Mouse (Mus musculus) MEL (cell line): ENCODE measurements around the gene Cacng4. TPM values are rescaled to one million over a fixed set of nuclear protein-coding genes. Genes with fewer than 3 reads are reported as not detected.

Experiments used
- BHLHE40 ChIP-seq: IDR thresholded peaks from 2 replicates; pipeline ENCODE4 v1.6.1; 2012; ENCODE audit warnings: low read depth, mild to moderate bottlenecking, inconsistent platforms, low read length, improper control_type of control experiment, borderline replicate concordance
- CHD2 ChIP-seq: IDR thresholded peaks from 2 replicates; pipeline ENCODE4 v1.6.1; 2011; ENCODE audit warnings: low read length, improper control_type of control experiment
- E2F4 ChIP-seq: IDR thresholded peaks from 2 replicates; pipeline ENCODE4 v1.6.1; 2011; ENCODE audit warnings: low read depth, low read length, improper control_type of control experiment, borderline replicate concordance
- EP300 ChIP-seq, 2 experiments: IDR thresholded peaks; 2 replicates each; pipeline ENCODE4 v1.6.1; 2011; ENCODE audit warnings: improper control_type of control experiment in 2 of 2, low read length in 2 of 2, low read depth in 1 of 2, mild to moderate bottlenecking in 1 of 2
- GABPA ChIP-seq: IDR thresholded peaks from 2 replicates; pipeline ENCODE4 v1.6.1; 2012; ENCODE audit warnings: low read depth, mild to moderate bottlenecking, inconsistent platforms, low read length, improper control_type of control experiment, moderate library complexity
- KAT2A ChIP-seq: conservative IDR thresholded peaks from 2 replicates; pipeline ENCODE4 v1.6.1; 2012; ENCODE audit warnings: low read depth, low read length, improper control_type of control experiment, inconsistent platforms
- MAFK ChIP-seq: IDR thresholded peaks from 2 replicates; pipeline ENCODE4 v1.6.1; 2011; ENCODE audit warnings: low read depth, mild to moderate bottlenecking, low read length, improper control_type of control experiment, borderline replicate concordance
- MEF2A ChIP-seq: IDR thresholded peaks from 2 replicates; pipeline ENCODE4 v1.6.1; 2014; ENCODE audit warnings: low read depth, mild to moderate bottlenecking, inconsistent platforms, low read length, improper control_type of control experiment; ENCODE audit not compliant: poor library complexity, insufficient replicate concordance, severe bottlenecking; ENCODE audit errors: extremely low read depth
- MYC ChIP-seq: IDR thresholded peaks from 2 replicates; pipeline ENCODE4 v1.6.1; 2011; ENCODE audit warnings: low read depth, mild to moderate bottlenecking, low read length, improper control_type of control experiment, moderate library complexity
- NRF1 ChIP-seq: IDR thresholded peaks from 2 replicates; pipeline ENCODE4 v1.6.1; 2014; ENCODE audit warnings: low read depth, mild to moderate bottlenecking, inconsistent platforms, low read length, improper control_type of control experiment, moderate library complexity; ENCODE audit not compliant: poor library complexity, insufficient read depth, severe bottlenecking
- RAD21 ChIP-seq: IDR thresholded peaks from 2 replicates; pipeline ENCODE4 v1.6.1; 2011; ENCODE audit warnings: mild to moderate bottlenecking, low read depth, low read length, improper control_type of control experiment
- RCOR1 ChIP-seq: IDR thresholded peaks from 2 replicates; pipeline ENCODE4 v1.6.1; 2012; ENCODE audit warnings: low read depth, mild to moderate bottlenecking, inconsistent platforms, low read length, improper control_type of control experiment
- SIN3A ChIP-seq: IDR thresholded peaks from 2 replicates; pipeline ENCODE4 v1.6.1; 2012; ENCODE audit warnings: low read length, improper control_type of control experiment, inconsistent platforms
- TAL1 ChIP-seq: IDR thresholded peaks from 2 replicates; pipeline ENCODE4 v1.6.1; 2012; ENCODE audit warnings: mild to moderate bottlenecking, inconsistent platforms, low read length, moderate library complexity, mixed read lengths
- TCF12 ChIP-seq: IDR thresholded peaks from 2 replicates; pipeline ENCODE4 v1.6.1; 2014; ENCODE audit warnings: low read depth, mild to moderate bottlenecking, inconsistent platforms, low read length, improper control_type of control experiment, moderate library complexity
- UBTF ChIP-seq: IDR thresholded peaks from 2 replicates; pipeline ENCODE4 v1.6.1; 2012; ENCODE audit warnings: low read depth, mild to moderate bottlenecking, inconsistent platforms, low read length, improper control_type of control experiment, moderate library complexity, borderline replicate concordance; ENCODE audit not compliant: insufficient read depth
- ZMIZ1 ChIP-seq: IDR thresholded peaks from 2 replicates; pipeline ENCODE4 v1.6.1; 2012; ENCODE audit warnings: low read depth, mild to moderate bottlenecking, inconsistent platforms, low read length, improper control_type of control experiment, moderate library complexity
- polyA plus RNA-seq, 2 experiments: library from polyadenylated mRNA; stranded (reverse) in 1 of 2; unstranded in 1 of 2; fragments of >175 nt in 1 of 2; fragments of >200 nt in 1 of 2; gene quantifications; 2 replicates each; pipeline versions ENCODE4 v1.2.1 to v1.2.4; 2012; ENCODE audit warnings: low replicate concordance in 2 of 2, low read depth in 1 of 2; ENCODE audit not compliant: insufficient read length in 2 of 2, insufficient read depth in 1 of 2, missing spikeins in 1 of 2
- total RNA-seq: library from RNA; depleted of rRNA; stranded (reverse); fragments of 300-350 nt; gene quantifications from 2 replicates; pipeline ENCODE4 v1.2.3, GENCODE M21; 2012; rRNA removed

The Cacng4 gene
- total and polyA plus RNA-seq, 3 experiments = not detected

DNA sequence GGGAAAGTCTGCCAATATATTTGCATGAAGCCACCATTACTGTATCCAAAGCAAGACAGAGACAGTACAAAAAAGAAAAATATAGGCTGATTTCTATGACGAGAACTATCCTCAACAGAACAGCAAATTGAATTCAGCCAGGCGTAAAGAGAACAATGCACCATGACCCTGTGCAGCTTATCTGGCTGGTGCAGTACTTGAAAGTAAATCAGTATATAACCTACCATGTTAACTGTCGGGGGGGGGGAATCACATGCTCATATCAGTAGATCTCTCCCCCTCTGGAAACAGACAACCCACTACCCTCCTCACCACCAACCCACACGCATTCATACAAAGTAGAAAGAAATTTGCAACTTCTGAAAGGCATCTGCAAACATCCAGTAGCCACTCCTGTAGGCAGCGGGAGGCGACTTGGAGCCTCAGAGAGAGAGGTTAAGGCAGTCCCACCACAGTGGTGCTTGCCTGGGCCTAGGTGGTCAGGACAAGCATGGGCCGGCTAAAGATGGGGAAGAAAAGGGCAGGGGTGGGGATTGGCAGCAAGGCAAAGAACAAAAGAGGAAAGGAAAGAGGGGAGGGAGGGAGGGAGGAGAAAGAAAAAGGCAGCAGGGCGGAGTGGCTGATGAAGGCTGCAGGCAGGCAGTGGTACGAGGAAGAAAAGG, 111.5 kb downstream of the Cacng4 start (continued):
- TF ChIP-seq MYC = 0 out of 2 replicates have a peak, but pooled peaks have one; percentile 36
- TF ChIP-seq TCF12 = peak; percentile 76
- no peak for TF ChIP-seq UBTF
- TF ChIP-seq E2F4 = no peak
- peak; percentile 95 for TF ChIP-seq RCOR1
- no peak for TF ChIP-seq NRF1
- no peak for TF ChIP-seq MAFK
- no peak; the same call in 1 of the 2 replicates for TF ChIP-seq KAT2A
- TF ChIP-seq BHLHE40 = peak; percentile 40; the same call in 1 of the 2 replicates
- peak; percentile 42; the same call in 1 of the 2 replicates for TF ChIP-seq SIN3A
- no peak for TF ChIP-seq MEF2A
- TF ChIP-seq ZMIZ1 = no peak
- TF ChIP-seq CHD2 = no peak; the same call in 1 of the 2 replicates
- TF ChIP-seq GABPA = no peak
- TF ChIP-seq RAD21 = no peak
- TF ChIP-seq EP300 (IDR thresholded peaks at IDR 0.05; ENCODE audit: low read depth in 1 of 2, low read length in 2 of 2) = peak; percentile 82 to 88
- TF ChIP-seq TAL1 = peak; percentile 61

Other genes with a start within 250 kb of the Cacng4 start
- gene Helz, start 246.6 kb downstream of the Cacng4 start, total RNA-seq = 15.1 and 16.0 TPM in 2 replicates
- 10 to 100 TPM; 39.9 to 41.0 TPM for gene Helz, start 246.6 kb downstream of the Cacng4 start, polyA plus RNA-seq
- not detected in 2 replicates for gene Cacng1, start 78.0 kb downstream of the Cacng4 start, total RNA-seq
- not detected for gene Cacng1, start 78.0 kb downstream of the Cacng4 start, polyA plus RNA-seq
- gene Cacng5, start 120.5 kb upstream of the Cacng4 start, total RNA-seq = not detected in 2 replicates
- gene Cacng5, start 120.5 kb upstream of the Cacng4 start, polyA plus RNA-seq = not detected